Mouse (Mus musculus) erythroblast, embryonic 14.5 days (primary cell): ENCODE data around the gene Cp.

Experiments used
- GATA1 ChIP-seq: IDR thresholded peaks from 2 replicates; pipeline ENCODE4 v1.6.1; 2012; ENCODE audit warnings: low read length, inconsistent platforms, mixed read lengths
- TAL1 ChIP-seq: IDR thresholded peaks from 3 replicates; pipeline ENCODE4 v1.6.1; 2012; ENCODE audit warnings: low read length, inconsistent platforms, mixed read lengths

DNA sequence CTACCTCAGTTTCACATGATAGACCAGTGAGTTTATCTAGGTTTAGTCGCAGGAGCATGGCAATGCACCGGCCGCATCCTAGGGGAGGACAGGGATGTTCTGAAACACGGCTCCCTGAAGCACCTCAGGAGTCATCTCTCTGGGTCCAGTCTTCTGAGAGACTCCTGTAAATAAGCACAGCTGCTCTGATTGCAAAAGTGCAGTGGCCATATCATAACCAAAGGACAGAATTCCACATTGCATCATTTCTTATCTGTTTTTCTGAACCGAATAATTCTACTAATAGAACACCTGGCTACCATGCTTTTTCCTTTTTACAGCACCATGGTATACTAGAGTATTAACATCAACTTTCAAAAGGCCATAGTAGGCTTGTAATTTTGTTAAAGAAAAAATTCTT, 8.4 kb downstream of the Cp start:
- TF ChIP-seq TAL1 (no peak), GATA1 (no peak)
